Mouse (Mus musculus) CD8-positive naive resting alpha-beta T cell, adult 2 months (primary cell): ENCODE data around the gene Vamp9.

Experiments used
- DNase-seq, 2 experiments: peaks; one replicate each; pipeline ENCODE4 v3.0.0; 2022; ENCODE audit warnings: low read depth in 2 of 2, low spot score in 2 of 2

Vamp9 gene

DNA sequence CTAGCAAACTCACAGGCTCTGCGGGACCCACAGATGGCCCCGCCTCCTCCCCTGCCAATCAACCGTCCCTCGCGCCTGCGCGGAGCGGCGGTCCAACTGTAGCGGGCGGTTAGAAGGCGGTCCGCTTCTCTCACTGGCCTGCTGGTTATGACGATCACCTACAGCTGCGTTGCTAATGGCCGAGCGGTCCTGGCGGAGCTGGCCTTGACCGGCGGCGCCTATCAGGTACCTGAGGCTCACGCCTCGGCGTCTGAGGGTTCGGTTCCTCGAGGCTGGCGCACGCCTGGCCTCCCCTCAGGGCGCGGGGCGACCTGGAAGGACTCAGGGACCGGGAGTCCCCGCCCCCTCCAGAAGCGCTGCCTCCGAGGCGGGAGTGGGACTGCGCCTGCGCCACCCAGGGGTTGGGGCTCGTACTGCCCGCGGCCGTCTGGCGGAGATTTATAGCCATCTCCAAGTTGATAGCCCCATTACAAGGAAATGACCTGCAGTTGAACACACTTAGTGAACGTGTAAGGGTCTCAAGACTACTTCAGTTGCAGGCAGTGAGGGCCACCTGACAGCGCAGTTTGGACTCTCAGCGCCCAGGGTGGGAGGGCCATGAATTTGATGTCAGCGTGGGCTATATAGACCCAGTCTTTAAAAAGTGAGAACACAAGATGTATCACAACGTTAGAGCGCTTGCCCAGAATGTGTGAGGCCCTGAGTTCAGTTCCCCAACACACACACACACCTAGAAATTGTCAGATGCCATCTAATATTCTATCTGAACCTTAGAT lies at the start of gene Vamp9:
Gene Vamp9, plus strand, starts transcription at position 74 of the 776 bp plus-strand sequence.
- peak; percentile 86 to 90 for DNase-seq

- no peak for DNase-seq
Observed at GRCm38 (mm10) chr5:99857106-99857637, 48.9 kb upstream of the Vamp9 start.

- no peak for DNase-seq
Observed at GRCm38 (mm10) chr5:99859637-99860433, 46.2 kb upstream of the Vamp9 start.

DNA sequence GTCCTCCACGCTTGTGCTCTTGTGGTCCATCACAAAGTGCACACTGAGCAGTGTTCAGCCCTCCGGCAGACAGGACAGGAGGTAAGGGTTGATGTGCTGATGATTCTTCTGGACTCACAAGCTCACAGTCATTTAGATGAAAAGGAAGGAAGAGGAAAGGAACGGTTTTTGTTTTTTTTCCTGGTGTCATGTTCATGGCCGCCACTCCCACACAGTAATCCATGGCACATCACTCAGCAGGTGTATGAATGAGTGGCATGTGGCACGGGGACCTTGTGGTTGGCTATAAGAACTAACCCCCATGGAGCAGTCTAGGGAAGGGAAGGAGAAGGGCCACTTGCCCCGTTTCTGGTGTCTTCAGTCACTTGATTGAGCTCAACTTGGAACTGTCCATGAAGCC lies 44.2 kb upstream of the Vamp9 start:
- DNase-seq: no peak

- no peak for DNase-seq
Observed at GRCm38 (mm10) chr5:99863656-99864380, 42.2 kb upstream of the Vamp9 start.

DNA sequence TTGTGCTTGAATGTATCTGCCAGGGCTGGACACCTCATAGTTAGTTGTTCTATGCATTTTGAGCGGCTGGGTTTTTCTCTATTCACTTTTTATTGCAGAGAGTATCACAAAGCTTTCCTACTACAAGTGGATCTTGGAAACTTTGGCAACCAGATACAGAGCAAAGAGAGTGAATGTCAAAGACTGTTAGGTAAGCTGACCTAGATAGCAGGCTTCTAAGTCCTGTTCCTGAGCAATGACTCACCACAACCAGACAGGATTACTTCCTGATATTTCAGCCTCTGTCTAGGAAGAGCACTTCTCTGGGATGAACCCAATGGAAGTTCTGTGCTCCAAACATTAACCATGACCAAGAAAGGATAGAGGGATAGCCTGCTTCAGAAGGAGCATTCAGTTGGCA lies 40.3 kb upstream of the Vamp9 start:
- DNase-seq: no peak

- no peak for DNase-seq
Observed at GRCm38 (mm10) chr5:99868286-99868685, 37.8 kb upstream of the Vamp9 start.

DNA sequence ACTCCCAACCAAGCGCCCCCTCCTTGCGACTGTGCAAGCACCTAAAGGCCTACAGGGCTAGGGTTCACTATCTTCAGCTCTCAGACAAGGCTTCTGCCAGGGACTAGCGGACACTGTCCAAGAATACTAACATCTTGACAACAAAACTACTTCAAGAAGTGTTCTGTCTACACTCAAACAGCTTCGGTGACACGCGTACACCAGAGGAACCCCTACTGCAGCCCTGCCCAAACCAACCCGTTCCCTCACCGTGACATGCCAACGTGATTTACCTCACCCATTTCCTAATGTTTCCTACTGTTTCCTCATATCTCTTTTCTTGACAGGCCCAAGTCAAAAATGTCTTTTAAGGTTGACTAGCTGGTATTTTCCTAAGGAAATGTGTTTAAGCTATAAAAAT lies 37.1 kb upstream of the Vamp9 start:
- DNase-seq: no peak

DNA sequence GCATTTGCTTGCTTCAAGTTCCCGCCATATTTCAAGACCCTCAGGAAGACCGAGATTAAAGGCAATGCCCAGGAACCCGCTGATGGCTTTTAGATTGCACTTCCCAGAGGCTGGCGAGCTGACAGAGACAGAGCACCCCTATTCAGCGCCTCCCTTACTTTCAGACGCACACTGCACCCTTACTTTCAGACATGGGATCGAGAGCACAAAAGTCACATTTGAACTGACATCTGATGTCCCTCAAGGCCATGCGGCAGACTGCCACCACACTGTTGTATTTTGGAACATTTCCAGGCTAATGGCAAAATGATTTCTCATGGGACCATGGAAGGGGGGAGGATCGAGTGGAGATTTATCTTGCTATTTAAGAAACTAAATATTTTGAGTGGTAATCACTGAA lies 28.5 kb upstream of the Vamp9 start:
- no peak for DNase-seq

DNA sequence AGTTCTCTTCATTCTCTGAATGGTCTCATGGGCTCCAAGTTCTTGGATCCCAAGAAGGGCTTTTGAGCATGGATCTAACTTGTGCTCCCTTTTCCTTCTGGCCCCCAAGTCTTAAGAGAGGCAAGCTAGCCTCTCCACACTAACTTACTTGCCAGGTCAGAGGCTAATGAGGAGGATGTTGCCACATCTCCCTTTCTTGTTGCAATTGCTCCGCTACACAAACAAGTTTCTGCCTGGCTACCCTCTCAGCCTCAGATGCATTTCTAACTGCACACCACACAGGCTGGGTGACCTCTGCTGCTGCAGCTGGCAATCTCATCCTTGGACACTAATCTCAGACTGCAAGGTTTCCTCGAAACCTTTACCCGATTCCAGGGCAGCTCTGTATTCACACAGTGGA lies 23.6 kb upstream of the Vamp9 start:
- no peak for DNase-seq

DNA sequence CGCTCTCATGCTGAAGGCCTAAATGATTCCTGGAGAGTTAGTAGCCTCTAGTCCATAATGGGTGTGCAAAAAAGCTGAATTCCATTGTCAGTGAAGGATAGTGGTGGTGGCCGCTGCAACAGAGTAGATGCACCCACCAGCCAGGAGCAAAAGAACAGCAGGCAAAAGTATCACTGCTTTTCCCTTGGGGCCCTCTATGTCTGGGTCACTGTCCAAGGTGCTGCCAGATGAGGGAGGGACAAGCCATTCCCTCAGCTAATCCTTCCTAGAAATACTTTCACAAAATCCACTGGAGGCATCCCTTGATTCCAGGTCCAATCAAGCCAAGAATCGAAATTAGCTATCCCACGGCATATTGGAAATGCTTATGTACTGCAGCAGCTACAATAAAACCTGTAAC lies 22.0 kb upstream of the Vamp9 start:
- no peak for DNase-seq

DNA sequence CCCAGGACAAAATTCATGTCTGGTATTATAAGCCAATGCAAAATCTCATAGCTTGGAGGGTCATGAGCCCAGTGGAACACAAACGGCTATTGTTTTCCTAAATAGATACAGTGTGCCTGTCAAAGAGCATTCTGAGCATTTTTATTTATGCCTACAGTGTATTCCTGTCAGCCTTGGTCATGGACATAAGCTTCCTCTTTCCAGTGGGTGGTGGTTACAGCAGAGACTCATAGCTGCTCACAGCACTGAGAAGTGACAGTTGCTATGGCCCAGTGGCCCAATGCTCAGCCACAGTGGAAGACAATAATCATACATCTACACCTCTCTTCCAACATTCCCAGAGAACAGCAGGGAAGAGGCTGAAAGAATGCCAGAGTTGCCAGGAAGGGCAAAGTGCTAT lies 18.9 kb upstream of the Vamp9 start:
- DNase-seq: no peak

GRCm38 (mm10) chr5:99891516-99892441 lies 14.3 kb upstream of the Vamp9 start:
- DNase-seq: peak; percentile 3 to 24

GRCm38 (mm10) chr5:99900041-99900440 lies 6.0 kb upstream of the Vamp9 start:
- peak in 1 of 2 experiments; percentile 21 for DNase-seq

DNA sequence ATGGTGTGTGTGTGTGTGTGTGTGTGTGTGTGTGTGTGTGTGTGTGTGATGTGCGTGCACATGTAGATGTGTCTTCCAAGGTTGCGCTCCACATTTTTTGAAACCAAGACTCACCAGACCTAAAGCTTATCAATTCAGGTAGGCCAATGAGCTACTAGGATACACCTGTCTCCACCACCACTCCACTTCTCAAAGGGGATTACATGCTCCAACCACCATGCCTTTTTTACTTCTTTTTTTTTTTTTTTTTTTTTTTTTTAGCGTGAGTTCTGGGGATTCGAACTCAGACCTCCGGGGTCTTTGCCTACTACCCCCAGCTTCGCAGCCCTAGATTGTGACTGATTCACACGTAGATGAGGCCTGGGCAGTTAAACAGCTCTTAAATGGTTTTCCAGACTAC lies 323 bp upstream of the Vamp9 start:
- no peak for DNase-seq

GRCm38 (mm10) chr5:99915494-99915893 lies 9.4 kb downstream of the Vamp9 start:
- DNase-seq: no peak

GRCm38 (mm10) chr5:99922033-99922432 lies 16.0 kb downstream of the Vamp9 start:
- no peak for DNase-seq

GRCm38 (mm10) chr5:99927951-99928350 lies 21.9 kb downstream of the Vamp9 start:
- DNase-seq: peak in 1 of 2 experiments; percentile 31

DNA sequence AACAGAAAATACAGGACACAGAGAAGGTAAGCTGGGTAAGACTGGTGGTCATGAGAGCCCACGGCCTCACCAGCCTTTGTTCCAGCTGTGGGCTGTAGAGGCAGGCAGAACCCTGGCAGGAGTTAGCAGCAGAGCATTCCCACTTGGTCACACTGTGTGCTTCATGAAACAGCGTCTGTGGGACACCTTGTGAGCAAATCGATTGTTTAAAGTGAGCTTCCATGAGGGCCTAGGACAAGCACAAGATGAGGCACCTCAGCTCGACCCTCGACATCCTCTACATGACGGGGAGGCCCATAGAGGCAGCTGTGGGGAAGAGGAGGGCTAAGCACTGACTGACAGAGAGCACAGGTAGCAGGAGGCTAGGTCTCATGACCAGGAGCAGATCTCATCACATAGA lies 25.9 kb downstream of the Vamp9 start:
- no peak for DNase-seq

GRCm38 (mm10) chr5:99939440-99939839 lies 33.4 kb downstream of the Vamp9 start:
- no peak for DNase-seq
